Mouse (Mus musculus) lung, postnatal 25 days (tissue): ENCODE data around the gene Entr1.

Experiments
- DNase-seq: peaks from one replicate; pipeline ENCODE4 v3.0.0; 2022; ENCODE audit warnings: low spot score

The Entr1 gene

GRCm38 (mm10) chr2:26389154-26389690, at the start of gene Entr1, which contains the start of gene Pmpca:
Gene Entr1, minus strand, starts transcription at chr2:26389316.
Gene Pmpca, plus strand, starts transcription at chr2:26389339.
- DNase-seq = peak; percentile 77

- DNase-seq = no peak
Observed at GRCm38 (mm10) chr2:26438373-26438772, 49.3 kb upstream of the Entr1 start.

GRCm38 (mm10) chr2:26437221-26437620, 48.1 kb upstream of the Entr1 start:
- DNase-seq = no peak

- DNase-seq = no peak
Observed at GRCm38 (mm10) chr2:26434791-26435572, 45.9 kb upstream of the Entr1 start.

- no peak for DNase-seq
Observed at GRCm38 (mm10) chr2:26429851-26430250, 40.7 kb upstream of the Entr1 start.

GRCm38 (mm10) chr2:26424541-26424940, 35.4 kb upstream of the Entr1 start:
- DNase-seq = no peak

- no peak for DNase-seq
Observed at GRCm38 (mm10) chr2:26423086-26423485, 34.0 kb upstream of the Entr1 start.

GRCm38 (mm10) chr2:26421969-26422368, 32.9 kb upstream of the Entr1 start:
- no peak for DNase-seq

GRCm38 (mm10) chr2:26418120-26418519, 29.0 kb upstream of the Entr1 start:
- DNase-seq = no peak

- no peak for DNase-seq
Observed at GRCm38 (mm10) chr2:26417066-26417465, 27.9 kb upstream of the Entr1 start.

- DNase-seq = no peak
Observed at GRCm38 (mm10) chr2:26410931-26411411, 21.9 kb upstream of the Entr1 start.

GRCm38 (mm10) chr2:26410091-26410490, 21.0 kb upstream of the Entr1 start:
- no peak for DNase-seq

GRCm38 (mm10) chr2:26409362-26409761, 20.2 kb upstream of the Entr1 start:
- no peak for DNase-seq

GRCm38 (mm10) chr2:26408515-26409356, 19.6 kb upstream of the Entr1 start, which contains the start of gene Inpp5e:
Gene Inpp5e, minus strand, starts transcription at chr2:26409203.
- DNase-seq = peak; percentile 97

- no peak for DNase-seq
Observed at GRCm38 (mm10) chr2:26403306-26403705, 14.2 kb upstream of the Entr1 start.

GRCm38 (mm10) chr2:26402265-26402664, 13.1 kb upstream of the Entr1 start:
- DNase-seq = no peak

GRCm38 (mm10) chr2:26401023-26401422, 11.9 kb upstream of the Entr1 start:
- DNase-seq = no peak

GRCm38 (mm10) chr2:26400296-26400695, 11.2 kb upstream of the Entr1 start:
- DNase-seq = no peak

GRCm38 (mm10) chr2:26399647-26400046, 10.5 kb upstream of the Entr1 start:
- DNase-seq = no peak

GRCm38 (mm10) chr2:26398978-26399377, 9.9 kb upstream of the Entr1 start:
- DNase-seq = no peak

- DNase-seq = no peak
Observed at GRCm38 (mm10) chr2:26391617-26392016, 2.5 kb upstream of the Entr1 start.

- DNase-seq = no peak
Observed at GRCm38 (mm10) chr2:26390954-26391353, 1.8 kb upstream of the Entr1 start.
